Mouse (Mus musculus) kidney, postnatal 0 days (tissue): Measurements from ENCODE around the gene Nfe2l1. TPM values are rescaled to one million over a fixed set of nuclear protein-coding genes. Genes with fewer than 3 reads are reported as not detected.
"Not testable (repeated sequence)": the region's sequence is repeated elsewhere in the genome, so short reads cannot be mapped to it uniquely, and the experiment has no call there.

Experiments
- ATAC-seq: fragments of 200-750 bp; cut with Nextera tagmentation; replicated peaks from 2 replicates; pipeline ENCODE4 v1.8.0; 2017; ENCODE audit warnings: low read depth, moderate number of reproducible peaks, moderate TSS enrichment, moderate library complexity; ENCODE audit not compliant: low FRiP score
- DNase-seq: peaks from one replicate; pipeline ENCODE4 v3.0.0-alpha.2; 2016; ENCODE audit warnings: low spot score
- H3K27ac ChIP-seq: fragments of 300-500 bp; sonication (generic); 2 replicates; pipeline ENCODE4 v1.5.1; 2014; ENCODE audit warnings: mild to moderate bottlenecking
- H3K27me3 ChIP-seq: fragments of 300-500 bp; sonication (generic); 2 replicates; pipeline ENCODE4 v1.6.1; 2014; ENCODE audit warnings: low read length, mixed read lengths; ENCODE audit not compliant: insufficient read depth
- H3K36me3 ChIP-seq: fragments of 300-500 bp; sonication (generic); 2 replicates; pipeline ENCODE4 v1.6.1; 2014; ENCODE audit warnings: low read length, mixed read lengths; ENCODE audit not compliant: insufficient read depth
- H3K4me1 ChIP-seq: fragments of 300-500 bp; sonication (generic); replicated peaks from 2 replicates; pipeline ENCODE4 v1.6.1; 2014; ENCODE audit warnings: antibody characterized with exemption, low read length, mixed read lengths; ENCODE audit not compliant: insufficient read depth
- H3K4me2 ChIP-seq: fragments of 300-500 bp; sonication (generic); 2 replicates; pipeline ENCODE4 v1.6.1; 2014; ENCODE audit warnings: mild to moderate bottlenecking, low read length, moderate library complexity, mixed read lengths
- H3K4me3 ChIP-seq: fragments of 300-500 bp; sonication (generic); replicated peaks from 2 replicates; pipeline ENCODE4 v1.5.1; 2014; ENCODE audit warnings: low read depth, low read length
- H3K9ac ChIP-seq: fragments of 300-500 bp; sonication (generic); 2 replicates; pipeline ENCODE4 v1.6.1; 2014; ENCODE audit warnings: low read depth, low read length
- H3K9me3 ChIP-seq: fragments of 300-500 bp; sonication (generic); replicated peaks from 2 replicates; pipeline ENCODE4 v1.6.1; 2016; ENCODE audit warnings: low read length, inconsistent platforms, mixed read lengths
- CTCF ChIP-seq: IDR thresholded peaks from 2 replicates; pipeline ENCODE4 v1.5.1; 2016; ENCODE audit warnings: antibody characterized with exemption, low read depth, mild to moderate bottlenecking, moderate library complexity
- WGBS: fragments of 180-500 bp; shearing (Covaris S2); extraction: QIAGEN DNeasy Blood & Tissue Kit; methylation state at CpG from one replicate; pipeline ENCODE4 v1.1.7; 2014; 5-methylcytosine and 5-hydroxymethylcytosine counted together
- polyA plus RNA-seq: library from polyadenylated mRNA; unstranded; fragments of >200 nt; fragmentation: Nextera tagmentation; extraction: Ambion mirVana; gene quantifications from 2 replicates; pipeline ENCODE4 v1.2.1, GENCODE M21; 2015

Nfe2l1 gene
- polyA plus RNA-seq, 1 experiment from 2014 or later = 77.3 TPM

- H3K27ac ChIP-seq = no peak overlapping the region
- WGBS = 75% methylated on average over 5 of the region's 5 CpGs
- no peaks in the 10 kb centered on the region for H3K9me3 ChIP-seq
- no peak overlapping the region for H3K4me2 ChIP-seq
- H3K27me3 ChIP-seq = no peaks in the 10 kb centered on the region
- H3K9ac ChIP-seq = no peak overlapping the region
- no peak for DNase-seq
- TF ChIP-seq CTCF = no peak
- no peaks in the 10 kb centered on the region for H3K36me3 ChIP-seq
- no peak for ATAC-seq
- no peak overlapping the region for H3K4me3 ChIP-seq
- H3K4me1 ChIP-seq = peaks cover 7% of the 10 kb centered on the region
Observed at GRCm38 (mm10) chr11:96780306-96780705, 49.5 kb downstream of the Nfe2l1 start.

- H3K27me3 ChIP-seq, H3K36me3 ChIP-seq, H3K4me1 ChIP-seq, DNase-seq, ATAC-seq, H3K9me3 ChIP-seq: not testable (repeated sequence)
- H3K4me3 ChIP-seq = peak overlapping the region; percentile 64; the same call in 1 of the 2 replicates
- peak overlapping the region; percentile 72 for H3K27ac ChIP-seq
- peak overlapping the region; percentile 90 for H3K4me2 ChIP-seq
- peak overlapping the region; percentile 33; the same call in 1 of the 2 replicates for H3K9ac ChIP-seq
- 68% methylated on average over 10 of the region's 10 CpGs for WGBS
Observed at GRCm38 (mm10) chr11:96778061-96778627, 51.6 kb downstream of the Nfe2l1 start.

GRCm38 (mm10) chr11:96776968-96777962 is 52.5 kb downstream of the Nfe2l1 start, which contains the start of gene Snx11:
Gene Snx11 (minus strand): TSS chr11:96777559.
- DNase-seq (peak; percentile 99), ATAC-seq (peak; percentile 100)
- H3K27ac ChIP-seq = peak within 1 kb of the TSS; percentile 75
- no peaks in the 10 kb centered on the region for H3K9me3 ChIP-seq
- no peaks in the 10 kb centered on the region for H3K27me3 ChIP-seq
- H3K4me1 ChIP-seq = peaks cover 7% of the 10 kb centered on the region
- 1% methylated on average over 59 of the region's 59 CpGs for WGBS
- peak within 1 kb of the TSS; percentile 60 for H3K9ac ChIP-seq
- peak; percentile 84 for TF ChIP-seq CTCF
- H3K36me3 ChIP-seq = peaks cover 11% of the 10 kb centered on the region; the same call in 1 of the 2 replicates
- peak within 1 kb of the TSS; percentile 64 for H3K4me3 ChIP-seq
- H3K4me2 ChIP-seq = peak within 1 kb of the TSS; percentile 90

- Histone ChIP-seq H3K4me2 (peak overlapping the region; percentile 90), H3K36me3 (peaks cover 22% of the 10 kb centered on the region; the same call in 1 of the 2 replicates), H3K27me3 (no peaks in the 10 kb centered on the region), H3K9ac (peak overlapping the region; percentile 60; the same call in 1 of the 2 replicates), H3K4me3 (0 out of 2 replicates have a peak overlapping the region, but pooled peaks have one; percentile 64), H3K27ac (0 out of 2 replicates have a peak overlapping the region, but pooled peaks have one; percentile 75), H3K9me3 (no peaks in the 10 kb centered on the region), H3K4me1 (peaks cover 7% of the 10 kb centered on the region)
- ATAC-seq (no peak), DNase-seq (peak; percentile 67)
- 20% methylated on average over 3 of the region's 3 CpGs for WGBS
- peak; percentile 65 for TF ChIP-seq CTCF
Observed at GRCm38 (mm10) chr11:96776068-96776467, 53.7 kb downstream of the Nfe2l1 start.

GRCm38 (mm10) chr11:96775665-96776064 is 54.1 kb downstream of the Nfe2l1 start:
- Histone ChIP-seq H3K36me3 (peaks cover 22% of the 10 kb centered on the region; the same call in 1 of the 2 replicates), H3K4me3 (no peak overlapping the region), H3K27ac (no peak overlapping the region), H3K27me3 (no peaks in the 10 kb centered on the region), H3K9ac (no peak overlapping the region), H3K4me2 (peak overlapping the region; percentile 9; the same call in 1 of the 2 replicates), H3K9me3 (no peaks in the 10 kb centered on the region), H3K4me1 (peaks cover 7% of the 10 kb centered on the region)
- no peak for ATAC-seq
- TF ChIP-seq CTCF = no peak
- no peak for DNase-seq
- 54% methylated on average over 7 of the region's 7 CpGs for WGBS

GRCm38 (mm10) chr11:96775063-96775462 is 54.7 kb downstream of the Nfe2l1 start:
- Histone ChIP-seq H3K9me3 (no peaks in the 10 kb centered on the region), H3K4me3 (no peak overlapping the region), H3K4me1 (peaks cover 7% of the 10 kb centered on the region), H3K27me3 (no peaks in the 10 kb centered on the region), H3K27ac (no peak overlapping the region), H3K36me3 (peaks cover 22% of the 10 kb centered on the region; the same call in 1 of the 2 replicates), H3K4me2 (peak overlapping the region; percentile 16; the same call in 1 of the 2 replicates), H3K9ac (no peak overlapping the region)
- DNase-seq = no peak
- 60% methylated on average over 8 of the region's 8 CpGs for WGBS
- ATAC-seq = no peak
- TF ChIP-seq CTCF = no peak
